Mouse (Mus musculus) neural tube, embryonic 11.5 days (tissue): ENCODE measurements at regions not wholly inside any gene's neighbourhood (a gene's known extent, or its start where the extent isn't known, plus 50 kb on each side); places are given as distances from the start of the nearest gene placed in this dataset.
A peak's percentile ranks its signal among the peaks of the same experiment; 100 is the strongest.

ENCODE experiments used
- ATAC-seq: fragments of 200-750 bp; cut with Nextera tagmentation; 2 replicates; pipeline ENCODE4 v1.8.0; 2017; ENCODE audit warnings: moderate number of reproducible peaks, mild to moderate bottlenecking, moderate TSS enrichment, moderate library complexity; ENCODE audit not compliant: insufficient read depth, low FRiP score, low TSS enrichment
- DNase-seq: peaks from one replicate; pipeline ENCODE4 v3.0.0-alpha.2; 2015; ENCODE audit warnings: low spot score
- H3K27ac ChIP-seq: fragments of 300-500 bp; sonication (generic); 2 replicates; pipeline ENCODE4 v1.5.1; 2014; ENCODE audit warnings: low read depth, mild to moderate bottlenecking, low read length
- H3K27me3 ChIP-seq: fragments of 300-500 bp; sonication (generic); 2 replicates; pipeline ENCODE4 v1.6.1; 2014; ENCODE audit warnings: mild to moderate bottlenecking, low read length, mixed read lengths; ENCODE audit not compliant: control insufficient read depth, insufficient read depth
- H3K36me3 ChIP-seq: fragments of 300-500 bp; sonication (generic); 2 replicates; pipeline ENCODE4 v1.6.1; 2014; ENCODE audit warnings: mild to moderate bottlenecking, low read length, moderate library complexity, mixed read lengths; ENCODE audit not compliant: control insufficient read depth, insufficient read depth
- H3K4me1 ChIP-seq: fragments of 300-500 bp; sonication (generic); 2 replicates; pipeline ENCODE4 v1.6.1; 2014; ENCODE audit warnings: low read length, mixed read lengths; ENCODE audit not compliant: control insufficient read depth, insufficient read depth
- H3K4me2 ChIP-seq: fragments of 300-500 bp; sonication (generic); 2 replicates; pipeline ENCODE4 v1.6.1; 2014; ENCODE audit warnings: low read depth, mild to moderate bottlenecking, moderate library complexity
- H3K4me3 ChIP-seq: fragments of 300-500 bp; sonication (generic); 2 replicates; pipeline ENCODE4 v1.5.1; 2014; ENCODE audit warnings: low read depth, low read length
- H3K9ac ChIP-seq: fragments of 300-500 bp; sonication (generic); 2 replicates; pipeline ENCODE4 v1.6.1; 2014; ENCODE audit warnings: mild to moderate bottlenecking, low read length
- H3K9me3 ChIP-seq: fragments of 300-500 bp; sonication (generic); 2 replicates; pipeline ENCODE4 v1.6.1; 2016; ENCODE audit warnings: low read length; ENCODE audit not compliant: control insufficient read depth
- WGBS: fragments of 180-500 bp; shearing (Covaris S2); extraction: QIAGEN DNeasy Blood & Tissue Kit; methylation state at CpG from one replicate; pipeline ENCODE4 v1.1.7; 2014; 5-methylcytosine and 5-hydroxymethylcytosine counted together

GRCm38 (mm10) chr3:147347278-147348039, 495.3 kb downstream of the Ttll7 start:
- H3K27ac ChIP-seq: no peak overlapping the region
- DNase-seq: peak; percentile 15
- no peak overlapping the region for H3K4me2 ChIP-seq
- H3K4me3 ChIP-seq: no peak overlapping the region
- no peak for ATAC-seq
- H3K4me1 ChIP-seq: no peaks in the 10 kb centered on the region
- no peak overlapping the region for H3K9ac ChIP-seq
- no peaks in the 10 kb centered on the region for H3K9me3 ChIP-seq
- H3K27me3 ChIP-seq: no peaks in the 10 kb centered on the region
- 50% methylated on average over 5 of the region's 5 CpGs for WGBS
- H3K36me3 ChIP-seq: no peaks in the 10 kb centered on the region

DNA sequence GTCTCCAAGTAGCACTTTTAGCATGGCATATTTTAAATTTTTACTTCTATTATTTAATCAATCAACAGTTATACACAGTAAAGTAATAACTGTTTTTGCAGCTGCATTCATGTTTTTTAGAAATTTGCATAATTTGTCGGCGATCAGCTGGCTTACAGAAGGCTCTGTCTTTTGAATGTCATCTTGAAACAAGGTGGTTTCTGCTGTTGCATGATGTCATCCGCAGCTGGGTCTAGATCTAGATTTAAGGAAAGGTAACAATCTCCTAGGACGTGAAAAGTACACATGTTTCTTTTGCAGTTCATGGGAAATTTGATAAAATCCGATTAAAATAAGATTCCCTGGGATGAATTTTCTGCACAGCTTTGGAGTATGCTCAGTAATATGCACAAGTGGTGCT, 534.9 kb downstream of the Ttll7 start:
- ATAC-seq (no peak), DNase-seq (no peak)
- Histone ChIP-seq H3K4me1 (no peaks in the 10 kb centered on the region), H3K4me2 (no peak overlapping the region), H3K4me3 (no peak overlapping the region), H3K9me3 (no peaks in the 10 kb centered on the region), H3K27me3 (no peaks in the 10 kb centered on the region), H3K27ac (no peak overlapping the region), H3K9ac (no peak overlapping the region), H3K36me3 (no peaks in the 10 kb centered on the region)
- 93% methylated on average over 5 of the region's 5 CpGs for WGBS

GRCm38 (mm10) chr3:147398298-147398697, 546.1 kb downstream of the Ttll7 start:
- H3K4me2 ChIP-seq: no peak overlapping the region
- H3K9ac ChIP-seq: no peak overlapping the region
- no peak overlapping the region for H3K27ac ChIP-seq
- no peaks in the 10 kb centered on the region for H3K27me3 ChIP-seq
- H3K4me1 ChIP-seq: 0 out of 2 replicates have a peak, but pooled peaks cover 2% of the 10 kb centered on the region
- no peaks in the 10 kb centered on the region for H3K36me3 ChIP-seq
- whole genome bisulfite sequencing: 67% methylated on average over 8 of the region's 8 CpGs
- DNase-seq (no peak), ATAC-seq (no peak)
- H3K9me3 ChIP-seq: no peaks in the 10 kb centered on the region
- no peak overlapping the region for H3K4me3 ChIP-seq

- Histone ChIP-seq H3K27ac (no peak overlapping the region), H3K9ac (no peak overlapping the region), H3K4me2 (no peak overlapping the region), H3K36me3 (no peaks in the 10 kb centered on the region), H3K9me3 (no peaks in the 10 kb centered on the region), H3K27me3 (no peaks in the 10 kb centered on the region), H3K4me3 (no peak overlapping the region), H3K4me1 (no peaks in the 10 kb centered on the region)
- ATAC-seq: no peak
- no peak for DNase-seq
- 82% methylated on average over 4 of the region's 4 CpGs for WGBS
These were observed 560.1 kb downstream of the Ttll7 start for GRCm38 (mm10) chr3:147412274-147412673.

DNA sequence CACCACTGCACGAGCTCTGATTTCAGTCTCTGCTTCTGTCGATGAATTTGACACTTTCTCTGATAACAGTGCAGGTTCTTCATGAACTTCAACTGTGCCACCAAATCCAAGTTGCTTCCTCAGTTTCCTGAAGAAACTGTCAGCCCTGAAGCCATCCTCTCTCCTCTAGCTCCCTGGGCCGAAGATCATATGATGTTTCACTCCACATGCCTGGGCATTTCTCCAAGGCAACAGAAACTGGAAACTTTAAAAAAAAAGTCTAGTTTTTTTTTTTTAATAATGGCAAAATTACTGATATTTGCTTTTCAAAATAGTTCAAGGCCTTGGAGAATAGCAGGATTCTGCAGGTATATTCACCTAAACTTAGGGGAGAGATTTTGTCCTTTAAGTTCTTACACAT, 564.8 kb downstream of the Ttll7 start:
- Histone ChIP-seq H3K27ac (no peak overlapping the region), H3K36me3 (no peaks in the 10 kb centered on the region), H3K4me3 (no peak overlapping the region), H3K4me2 (no peak overlapping the region), H3K27me3 (no peaks in the 10 kb centered on the region), H3K9me3 (no peaks in the 10 kb centered on the region), H3K4me1 (no peaks in the 10 kb centered on the region), H3K9ac (no peak overlapping the region)
- WGBS: 75% methylated on average over 3 of the region's 3 CpGs
- ATAC-seq: no peak
- no peak for DNase-seq

DNA sequence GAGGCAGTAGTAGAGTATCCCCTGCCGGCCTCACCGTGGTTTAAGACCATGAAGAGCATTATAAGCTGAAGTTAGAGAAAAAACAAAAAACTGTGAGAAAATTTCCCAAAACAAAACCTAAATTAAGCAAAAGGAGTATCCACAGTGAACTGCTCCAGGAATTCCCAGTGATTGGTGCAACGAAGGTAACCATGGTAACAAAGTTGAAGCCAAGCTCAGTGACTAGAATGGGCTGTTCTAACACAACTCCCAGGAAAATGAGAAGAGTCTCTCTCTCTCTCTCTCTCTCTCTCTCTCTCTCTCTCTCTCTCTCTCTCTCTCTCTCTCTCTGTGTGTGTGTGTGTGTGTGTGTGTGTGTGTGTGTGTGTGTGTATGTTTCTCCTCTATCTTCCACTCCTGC, 567.0 kb downstream of the Ttll7 start:
- ATAC-seq: no peak
- Histone ChIP-seq H3K27me3 (no peaks in the 10 kb centered on the region), H3K4me2 (no peak overlapping the region), H3K36me3 (no peaks in the 10 kb centered on the region), H3K9ac (no peak overlapping the region), H3K9me3 (no peaks in the 10 kb centered on the region), H3K4me1 (peaks cover 2% of the 10 kb centered on the region; the same call in 1 of the 2 replicates), H3K4me3 (no peak overlapping the region), H3K27ac (no peak overlapping the region)
- DNase-seq: no peak
- WGBS: 44% methylated on average over 3 of the region's 3 CpGs

- no peak overlapping the region for H3K4me2 ChIP-seq
- no peak; the same call in 1 of the 2 replicates for ATAC-seq
- no peak for DNase-seq
- H3K36me3 ChIP-seq: no peaks in the 10 kb centered on the region
- no peak overlapping the region for H3K4me3 ChIP-seq
- 73% methylated on average over 5 of the region's 5 CpGs for WGBS
- H3K27ac ChIP-seq: no peak overlapping the region
- H3K4me1 ChIP-seq: peaks cover 4% of the 10 kb centered on the region; the same call in 1 of the 2 replicates
- H3K27me3 ChIP-seq: no peaks in the 10 kb centered on the region
- H3K9ac ChIP-seq: no peak overlapping the region
- H3K9me3 ChIP-seq: no peaks in the 10 kb centered on the region
These were observed 570.0 kb downstream of the Ttll7 start for GRCm38 (mm10) chr3:147422196-147422595.

DNA sequence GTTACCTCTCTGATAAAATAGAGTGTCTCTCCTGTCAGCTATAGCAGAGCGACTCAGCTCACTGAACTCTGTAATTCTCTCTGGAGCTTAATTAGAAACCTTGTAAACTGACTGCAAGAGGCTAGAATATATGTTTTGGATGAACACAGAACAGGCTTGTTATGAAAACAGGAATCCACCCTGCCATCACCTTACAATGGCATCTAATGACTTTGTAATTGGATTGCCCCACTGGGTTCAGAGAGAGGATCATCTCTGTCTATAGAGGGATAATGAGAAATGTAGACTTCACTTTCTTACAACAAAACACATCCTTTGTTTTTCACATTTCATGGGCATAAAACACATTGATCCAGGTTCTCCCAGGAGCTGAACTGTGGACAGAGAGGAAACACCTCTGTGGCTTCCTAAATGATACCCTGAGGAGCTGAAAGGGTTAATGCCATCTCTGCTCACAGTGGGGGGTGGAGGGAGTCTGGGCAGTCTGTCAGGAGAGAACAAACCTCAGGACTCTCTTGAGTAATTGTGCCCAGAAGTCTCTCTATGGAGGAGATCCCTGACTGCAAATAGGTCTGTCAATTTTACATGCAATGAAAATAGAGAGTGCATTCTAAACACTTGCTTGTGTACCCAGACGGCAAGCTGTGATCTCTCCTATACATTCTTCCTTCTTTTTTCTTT, 571.9 kb downstream of the Ttll7 start:
- ATAC-seq: no peak
- no peak overlapping the region for H3K9ac ChIP-seq
- no peak overlapping the region for H3K27ac ChIP-seq
- H3K9me3 ChIP-seq: no peaks in the 10 kb centered on the region
- no peaks in the 10 kb centered on the region for H3K36me3 ChIP-seq
- 46% methylated on average over 2 of the region's 2 CpGs for WGBS
- H3K4me3 ChIP-seq: no peak overlapping the region
- peak; percentile 24 for DNase-seq
- no peak overlapping the region for H3K4me2 ChIP-seq
- no peaks in the 10 kb centered on the region for H3K27me3 ChIP-seq
- H3K4me1 ChIP-seq: peaks cover 4% of the 10 kb centered on the region; the same call in 1 of the 2 replicates

- ATAC-seq (no peak), DNase-seq (no peak)
- H3K36me3 ChIP-seq: no peaks in the 10 kb centered on the region
- WGBS: 58% methylated on average over 10 of the region's 10 CpGs
- H3K4me3 ChIP-seq: no peak overlapping the region
- no peak overlapping the region for H3K9ac ChIP-seq
- H3K9me3 ChIP-seq: no peaks in the 10 kb centered on the region
- peaks cover 4% of the 10 kb centered on the region; the same call in 1 of the 2 replicates for H3K4me1 ChIP-seq
- H3K27me3 ChIP-seq: no peaks in the 10 kb centered on the region
- no peak overlapping the region for H3K27ac ChIP-seq
- H3K4me2 ChIP-seq: no peak overlapping the region
These were observed 576.7 kb downstream of the Ttll7 start for GRCm38 (mm10) chr3:147428837-147429236.
